Mouse (Mus musculus): Measurements from ENCODE around the gene Snap47. TPM values are rescaled to one million over a fixed set of nuclear protein-coding genes. Genes with fewer than 3 reads are reported as not detected.
A peak's percentile ranks its signal among the peaks of the same experiment; 100 is the strongest.

The Snap47 gene
- polyA plus RNA-seq, 1 experiment from 2014 or later = 98.9 TPM

GRCm38 (mm10) chr11:59456346-59456745, 5.4 kb upstream of the Snap47 start:
- Histone ChIP-seq H3K27me3 (no peaks in the 10 kb centered on the region), H3K4me3 (no peak overlapping the region), H3K9ac (no peak overlapping the region), H3K4me1 (peaks cover 4% of the 10 kb centered on the region), H3K4me2 (no peak overlapping the region), H3K27ac (no peak overlapping the region), H3K9me3 (no peaks in the 10 kb centered on the region), H3K36me3 (peaks cover 57% of the 10 kb centered on the region)
- 72% methylated on average over 2 of the region's 2 CpGs for WGBS
- ATAC-seq (ENCODE audit: borderline replicate concordance, extremely low read depth, low FRiP score, low TSS enrichment) = no peak

GRCm38 (mm10) chr11:59450230-59450771, 685 bp downstream of the Snap47 start:
- Histone ChIP-seq H3K4me2 (peak overlapping the region; percentile 88), H3K27me3 (no peaks in the 10 kb centered on the region), H3K27ac (peak overlapping the region; percentile 87), H3K36me3 (peaks cover 26% of the 10 kb centered on the region), H3K9ac (peak overlapping the region; percentile 92), H3K4me3 (peak overlapping the region; percentile 88), H3K4me1 (peaks cover 18% of the 10 kb centered on the region), H3K9me3 (no peaks in the 10 kb centered on the region)
- peak; percentile 43 for ATAC-seq (ENCODE audit: borderline replicate concordance, extremely low read depth, low FRiP score, low TSS enrichment)
- WGBS = under 1% methylated on average over 38 of the region's 38 CpGs

- H3K4me3 ChIP-seq = peak within 1 kb of the TSS; percentile 88
- peak within 1 kb of the TSS; percentile 87 for H3K27ac ChIP-seq
- 0% methylated on average over 35 of the region's 40 CpGs for WGBS
- H3K4me2 ChIP-seq = peak within 1 kb of the TSS; percentile 88
- no peaks in the 10 kb centered on the region for H3K9me3 ChIP-seq
- no peaks in the 10 kb centered on the region for H3K27me3 ChIP-seq
- peaks cover 18% of the 10 kb centered on the region for H3K4me1 ChIP-seq
- peak within 1 kb of the TSS; percentile 92 for H3K9ac ChIP-seq
- peak; percentile 94 for ATAC-seq (ENCODE audit: borderline replicate concordance, extremely low read depth, low FRiP score, low TSS enrichment)
- peaks cover 21% of the 10 kb centered on the region for H3K36me3 ChIP-seq
These were observed 1.2 kb downstream of the Snap47 start, which contains the start of gene Jmjd4 for GRCm38 (mm10) chr11:59449741-59450229. Jmjd4 (plus strand) TSS chr11:59450045.

GRCm38 (mm10) chr11:59443102-59443501, 7.9 kb downstream of the Snap47 start:
- Histone ChIP-seq H3K4me2 (no peak overlapping the region), H3K9me3 (no peaks in the 10 kb centered on the region), H3K27me3 (no peaks in the 10 kb centered on the region), H3K36me3 (peaks cover under 1% of the 10 kb centered on the region; the same call in 1 of the 2 replicates), H3K9ac (no peak overlapping the region), H3K4me1 (no peaks in the 10 kb centered on the region), H3K4me3 (no peak overlapping the region), H3K27ac (no peak overlapping the region)
- ATAC-seq (ENCODE audit: borderline replicate concordance, extremely low read depth, low FRiP score, low TSS enrichment) = no peak

GRCm38 (mm10) chr11:59437954-59438353, 13.0 kb downstream of the Snap47 start:
- H3K9ac ChIP-seq = no peak overlapping the region
- H3K36me3 ChIP-seq = peaks cover 19% of the 10 kb centered on the region
- H3K4me2 ChIP-seq = no peak overlapping the region
- H3K27me3 ChIP-seq = no peaks in the 10 kb centered on the region
- H3K4me3 ChIP-seq = no peak overlapping the region
- WGBS = 89% methylated on average over 12 of the region's 12 CpGs
- no peaks in the 10 kb centered on the region for H3K4me1 ChIP-seq
- no peak overlapping the region for H3K27ac ChIP-seq
- no peak for ATAC-seq (ENCODE audit: borderline replicate concordance, extremely low read depth, low FRiP score, low TSS enrichment)
- 0 out of 2 replicates have a peak, but pooled peaks cover 13% of the 10 kb centered on the region for H3K9me3 ChIP-seq

GRCm38 (mm10) chr11:59432261-59432660, 18.7 kb downstream of the Snap47 start:
- H3K4me3 ChIP-seq = no peak overlapping the region
- WGBS = 22% methylated on average over 3 of the region's 3 CpGs
- H3K27me3 ChIP-seq = no peaks in the 10 kb centered on the region
- peak overlapping the region; percentile 59 for H3K27ac ChIP-seq
- no peak overlapping the region for H3K4me2 ChIP-seq
- ATAC-seq (ENCODE audit: borderline replicate concordance, extremely low read depth, low FRiP score, low TSS enrichment) = peak; percentile 27; the same call in 1 of the 2 replicates
- no peak overlapping the region for H3K9ac ChIP-seq
- H3K36me3 ChIP-seq = peaks cover 23% of the 10 kb centered on the region
- 0 out of 2 replicates have a peak, but pooled peaks cover 13% of the 10 kb centered on the region for H3K9me3 ChIP-seq
- H3K4me1 ChIP-seq = no peaks in the 10 kb centered on the region

GRCm38 (mm10) chr11:59429959-59430358, 21.0 kb downstream of the Snap47 start:
- Histone ChIP-seq H3K27ac (no peak overlapping the region), H3K27me3 (no peaks in the 10 kb centered on the region), H3K4me3 (no peak overlapping the region), H3K9ac (no peak overlapping the region), H3K36me3 (peaks cover 17% of the 10 kb centered on the region), H3K4me1 (no peaks in the 10 kb centered on the region; the same call in 1 of the 2 replicates), H3K4me2 (no peak overlapping the region), H3K9me3 (no peaks in the 10 kb centered on the region)
- ATAC-seq (ENCODE audit: borderline replicate concordance, extremely low read depth, low FRiP score, low TSS enrichment) = no peak
- 72% methylated on average over 1 of the region's 1 CpGs for WGBS

GRCm38 (mm10) chr11:59428057-59428660, 22.8 kb downstream of the Snap47 start:
- WGBS = 80% methylated on average over 9 of the region's 9 CpGs
- H3K27ac ChIP-seq = no peak overlapping the region
- peaks cover 26% of the 10 kb centered on the region for H3K36me3 ChIP-seq
- H3K9ac ChIP-seq = no peak overlapping the region
- H3K27me3 ChIP-seq = no peaks in the 10 kb centered on the region
- H3K4me3 ChIP-seq = no peak overlapping the region
- no peak overlapping the region for H3K4me2 ChIP-seq
- H3K9me3 ChIP-seq = no peaks in the 10 kb centered on the region
- no peaks in the 10 kb centered on the region; the same call in 1 of the 2 replicates for H3K4me1 ChIP-seq
- no peak for ATAC-seq (ENCODE audit: borderline replicate concordance, extremely low read depth, low FRiP score, low TSS enrichment)

GRCm38 (mm10) chr11:59425671-59426101, 25.3 kb downstream of the Snap47 start:
- WGBS = 53% methylated on average over 7 of the region's 7 CpGs
- H3K4me1 ChIP-seq = no peaks in the 10 kb centered on the region; the same call in 1 of the 2 replicates
- no peak overlapping the region for H3K27ac ChIP-seq
- no peak overlapping the region for H3K4me2 ChIP-seq
- H3K9ac ChIP-seq = no peak overlapping the region
- no peak for ATAC-seq (ENCODE audit: borderline replicate concordance, extremely low read depth, low FRiP score, low TSS enrichment)
- no peak overlapping the region for H3K4me3 ChIP-seq
- peaks cover 37% of the 10 kb centered on the region for H3K36me3 ChIP-seq
- no peaks in the 10 kb centered on the region for H3K27me3 ChIP-seq
- H3K9me3 ChIP-seq = no peaks in the 10 kb centered on the region

- Histone ChIP-seq H3K9ac (no peak overlapping the region), H3K27ac (no peak overlapping the region), H3K4me3 (no peak overlapping the region), H3K4me2 (no peak overlapping the region), H3K27me3 (no peaks in the 10 kb centered on the region), H3K4me1 (no peaks in the 10 kb centered on the region; the same call in 1 of the 2 replicates), H3K9me3 (no peaks in the 10 kb centered on the region), H3K36me3 (peaks cover 46% of the 10 kb centered on the region)
- ATAC-seq (ENCODE audit: borderline replicate concordance, extremely low read depth, low FRiP score, low TSS enrichment) = no peak
- WGBS = 65% methylated on average over 5 of the region's 5 CpGs
These were observed 27.9 kb downstream of the Snap47 start for GRCm38 (mm10) chr11:59423010-59423588.

GRCm38 (mm10) chr11:59421967-59422366, 29.0 kb downstream of the Snap47 start:
- H3K36me3 ChIP-seq = peaks cover 35% of the 10 kb centered on the region
- H3K27me3 ChIP-seq = no peaks in the 10 kb centered on the region
- H3K9me3 ChIP-seq = no peaks in the 10 kb centered on the region
- H3K9ac ChIP-seq = no peak overlapping the region
- 95% methylated on average over 2 of the region's 2 CpGs for WGBS
- no peak overlapping the region for H3K27ac ChIP-seq
- H3K4me2 ChIP-seq = no peak overlapping the region
- no peaks in the 10 kb centered on the region; the same call in 1 of the 2 replicates for H3K4me1 ChIP-seq
- H3K4me3 ChIP-seq = no peak overlapping the region
- no peak for ATAC-seq (ENCODE audit: borderline replicate concordance, extremely low read depth, low FRiP score, low TSS enrichment)

GRCm38 (mm10) chr11:59421436-59421835, 29.6 kb downstream of the Snap47 start:
- Histone ChIP-seq H3K4me1 (no peaks in the 10 kb centered on the region; the same call in 1 of the 2 replicates), H3K4me2 (no peak overlapping the region), H3K27ac (no peak overlapping the region), H3K36me3 (peaks cover 34% of the 10 kb centered on the region), H3K9me3 (no peaks in the 10 kb centered on the region), H3K4me3 (no peak overlapping the region), H3K27me3 (no peaks in the 10 kb centered on the region), H3K9ac (no peak overlapping the region)
- ATAC-seq (ENCODE audit: borderline replicate concordance, extremely low read depth, low FRiP score, low TSS enrichment) = no peak
- 62% methylated on average over 8 of the region's 8 CpGs for WGBS
